Mouse (Mus musculus): ENCODE measurements around the gene Majin. TPM values are rescaled to one million over a fixed set of nuclear protein-coding genes. Genes with fewer than 3 reads are reported as not detected.

Gene Majin
- total and polyA plus RNA-seq, 3 experiments = not detected

GRCm38 (mm10) chr19:6236842-6237241 is 52.7 kb downstream of the Majin start:
- in situ Hi-C loops (cut with MboI; ENCODE audit: low pct_ligation_motif_present, low pct_unique_long_range_greater_than_20kb, low sequenced_read_pairs) = no loop called here
- Histone ChIP-seq H3K9ac (ENCODE audit: insufficient read depth, low read depth) (no peak overlapping the region), H3K79me2 (replicated peaks; ENCODE audit: control insufficient read depth, extremely low read depth, insufficient read depth, poor library complexity, severe bottlenecking) (0 out of 2 replicates have a peak, but pooled peaks cover 2% of the 10 kb centered on the region), H3K9me3 (replicated peaks; ENCODE audit: low read length) (no peaks in the 10 kb centered on the region), H3K27me3 (replicated peaks) (no peaks in the 10 kb centered on the region), H3K4me3 (replicated peaks in 1 of 3; ENCODE audit: low read depth in 2 of 3, low read length in 2 of 3, poor library complexity in 1 of 3) (no peak overlapping the region), H3K27ac (ENCODE audit: insufficient read depth, low read depth) (no peak overlapping the region), H3K4me1 (ENCODE audit: control insufficient read depth in 1 of 2, insufficient read depth in 2 of 2) (peaks cover 0 to 21% of the 10 kb centered on the region in 2 experiments; a peak in 2 of 4 replicates), H3K36me3 (replicated peaks in 1 of 2; ENCODE audit: control insufficient read depth in 1 of 2, insufficient read depth in 1 of 2, low read length in 1 of 2) (peaks cover 0 to 7% of the 10 kb centered on the region in 2 experiments), H3K4me2 (ENCODE audit: insufficient read depth, low read depth, poor library complexity, severe bottlenecking) (no peak overlapping the region)
- no peak for DNase-seq (ENCODE audit: extremely low read depth)
- TF ChIP-seq CHD1 (IDR thresholded peaks at IDR 0.05; ENCODE audit: low read depth, low read length) = no peak
- no peak for TF ChIP-seq ZC3H11A (IDR thresholded peaks at IDR 0.05; ENCODE audit: low read depth, low read length)
- no peak for TF ChIP-seq PAX5 (IDR thresholded peaks at IDR 0.05; ENCODE audit: low read length)
- no peak for TF ChIP-seq HCFC1 (IDR thresholded peaks at IDR 0.05; ENCODE audit: low read depth, low read length)
- TF ChIP-seq MAZ (IDR thresholded peaks at IDR 0.05; ENCODE audit: low read depth, low read length) = no peak
- TF ChIP-seq MAFK (IDR thresholded peaks at IDR 0.05; ENCODE audit: insufficient replicate concordance, low read length) = no peak
- dilution Hi-C loops (cut with MboI; ENCODE audit: extremely low pct_ligation_motif_present, extremely low pct_unique_long_range_greater_than_20kb, low sequenced_read_pairs) = no loop called here

DNA sequence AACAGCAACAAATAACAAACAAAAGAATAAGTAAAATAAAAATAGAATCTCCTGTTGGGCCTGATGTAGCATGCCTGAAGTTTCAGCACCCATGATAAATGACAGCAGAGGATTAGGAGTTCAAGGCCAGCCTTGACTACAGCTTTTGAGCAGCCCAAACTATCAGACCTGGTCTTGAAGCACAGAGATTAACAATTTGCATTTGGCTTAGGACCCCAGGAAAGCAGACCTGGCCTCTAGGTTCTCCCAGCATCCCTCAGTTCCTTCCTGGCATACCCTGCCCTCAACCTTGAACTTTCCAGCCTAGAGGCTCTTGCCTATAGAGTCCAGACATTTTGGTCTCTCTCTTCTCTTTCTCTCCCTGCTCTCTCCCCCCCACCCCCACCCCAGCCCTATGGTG is 54.6 kb downstream of the Majin start:
- Histone ChIP-seq H3K27me3 (replicated peaks) (no peaks in the 10 kb centered on the region), H3K36me3 (replicated peaks in 1 of 2; ENCODE audit: control insufficient read depth in 1 of 2, insufficient read depth in 1 of 2, low read length in 1 of 2) (peaks cover 0 to 7% of the 10 kb centered on the region in 2 experiments), H3K4me2 (ENCODE audit: insufficient read depth, low read depth, poor library complexity, severe bottlenecking) (no peak overlapping the region), H3K27ac (ENCODE audit: insufficient read depth, low read depth) (no peak overlapping the region), H3K4me1 (ENCODE audit: control insufficient read depth in 1 of 2, insufficient read depth in 2 of 2) (peaks cover 0 to 31% of the 10 kb centered on the region in 2 experiments; a peak in 2 of 4 replicates), H3K9me3 (replicated peaks; ENCODE audit: low read length) (no peaks in the 10 kb centered on the region), H3K4me3 (replicated peaks in 1 of 3; ENCODE audit: low read depth in 2 of 3, low read length in 2 of 3, poor library complexity in 1 of 3) (no peak overlapping the region), H3K79me2 (replicated peaks; ENCODE audit: control insufficient read depth, extremely low read depth, insufficient read depth, poor library complexity, severe bottlenecking) (peaks cover 10% of the 10 kb centered on the region; the same call in 1 of the 2 replicates), H3K9ac (ENCODE audit: insufficient read depth, low read depth) (no peak overlapping the region)
- dilution Hi-C loops (cut with MboI; ENCODE audit: extremely low pct_ligation_motif_present, extremely low pct_unique_long_range_greater_than_20kb, low sequenced_read_pairs) (no loop called here), in situ Hi-C loops (cut with MboI; ENCODE audit: low pct_ligation_motif_present, low pct_unique_long_range_greater_than_20kb, low sequenced_read_pairs) (no loop called here)
- no peak for DNase-seq (ENCODE audit: extremely low read depth)
- no peak for TF ChIP-seq IRF4 (IDR thresholded peaks at IDR 0.05; ENCODE audit: low read depth, low read length)
- no peak for TF ChIP-seq E2F4 (IDR thresholded peaks at IDR 0.05; ENCODE audit: insufficient replicate concordance, low read depth, low read length)
- no peak for TF ChIP-seq PAX5 (IDR thresholded peaks at IDR 0.05; ENCODE audit: low read length)
- no peak for TF ChIP-seq ZKSCAN1 (IDR thresholded peaks at IDR 0.05; ENCODE audit: borderline replicate concordance, low read depth, low read length)
- no peak for TF ChIP-seq USF1 (IDR thresholded peaks at IDR 0.05; ENCODE audit: low read depth, low read length)
- no peak for TF ChIP-seq UBTF (IDR thresholded peaks at IDR 0.05; ENCODE audit: low read depth, low read length)
- no peak for TF ChIP-seq NRF1 (IDR thresholded peaks at IDR 0.05; ENCODE audit: low read depth, low read length)
- no peak for TF ChIP-seq JUND (conservative IDR thresholded peaks at IDR 0.05; ENCODE audit: low read depth, low read length)

DNA sequence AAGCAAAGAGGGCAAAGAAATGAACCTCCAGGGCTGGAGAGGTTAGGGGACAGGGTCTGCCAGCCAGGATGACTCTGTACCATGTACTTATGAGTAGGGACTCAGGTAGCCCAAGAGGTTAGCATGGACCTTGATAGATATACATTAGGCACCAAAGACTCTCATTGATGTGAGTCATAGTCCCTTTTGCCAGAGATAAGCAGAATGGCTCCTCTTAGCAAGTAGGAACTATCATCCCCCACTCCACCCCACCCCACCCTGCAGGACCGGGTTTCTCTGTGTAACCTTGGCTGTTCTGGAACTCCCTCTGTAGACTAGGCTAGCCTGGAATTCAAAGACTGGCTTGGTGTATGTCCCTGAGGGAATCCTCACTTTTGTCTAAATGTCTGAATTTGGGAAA is 55.9 kb downstream of the Majin start:
- Histone ChIP-seq H3K4me2 (ENCODE audit: insufficient read depth, low read depth, poor library complexity, severe bottlenecking) (no peak overlapping the region), H3K27ac (ENCODE audit: insufficient read depth, low read depth) (no peak overlapping the region), H3K4me1 (ENCODE audit: control insufficient read depth in 1 of 2, insufficient read depth in 2 of 2) (peaks cover 0 to 27% of the 10 kb centered on the region in 2 experiments; a peak in 2 of 4 replicates), H3K36me3 (replicated peaks in 1 of 2; ENCODE audit: control insufficient read depth in 1 of 2, insufficient read depth in 1 of 2, low read length in 1 of 2) (peaks cover 8 to 21% of the 10 kb centered on the region in 2 experiments), H3K9me3 (replicated peaks; ENCODE audit: low read length) (no peaks in the 10 kb centered on the region), H3K27me3 (replicated peaks) (no peaks in the 10 kb centered on the region), H3K4me3 (replicated peaks in 1 of 3; ENCODE audit: low read depth in 2 of 3, low read length in 2 of 3, poor library complexity in 1 of 3) (no peak overlapping the region), H3K79me2 (replicated peaks; ENCODE audit: control insufficient read depth, extremely low read depth, insufficient read depth, poor library complexity, severe bottlenecking) (peaks cover 10% of the 10 kb centered on the region; the same call in 1 of the 2 replicates), H3K9ac (ENCODE audit: insufficient read depth, low read depth) (no peak overlapping the region)
- no peak for DNase-seq (ENCODE audit: extremely low read depth)
- in situ Hi-C loops (cut with MboI; ENCODE audit: low pct_ligation_motif_present, low pct_unique_long_range_greater_than_20kb, low sequenced_read_pairs) (no loop called here), dilution Hi-C loops (cut with MboI; ENCODE audit: extremely low pct_ligation_motif_present, extremely low pct_unique_long_range_greater_than_20kb, low sequenced_read_pairs) (no loop called here)
- TF ChIP-seq ZMIZ1 (IDR thresholded peaks at IDR 0.05; ENCODE audit: low read depth, low read length) = no peak
- TF ChIP-seq POLR2A (IDR thresholded peaks at IDR 0.05; ENCODE audit: low read depth, low read length) = no peak
- no peak for TF ChIP-seq PAX5 (IDR thresholded peaks at IDR 0.05; ENCODE audit: low read length)
- no peak for TF ChIP-seq MAFK (IDR thresholded peaks at IDR 0.05; ENCODE audit: insufficient replicate concordance, low read length)
- TF ChIP-seq MEF2A (IDR thresholded peaks at IDR 0.05; ENCODE audit: borderline replicate concordance, low read depth, low read length) = no peak
- no peak for TF ChIP-seq ZKSCAN1 (IDR thresholded peaks at IDR 0.05; ENCODE audit: borderline replicate concordance, low read depth, low read length)
- no peak for TF ChIP-seq CHD1 (IDR thresholded peaks at IDR 0.05; ENCODE audit: low read depth, low read length)
- no peak for TF ChIP-seq ZNF384 (IDR thresholded peaks at IDR 0.05; ENCODE audit: low read depth, low read length)
- TF ChIP-seq CHD2 (IDR thresholded peaks at IDR 0.05; ENCODE audit: low read length) = no peak
- TF ChIP-seq HCFC1 (IDR thresholded peaks at IDR 0.05; ENCODE audit: low read depth, low read length) = no peak
- no peak for TF ChIP-seq UBTF (IDR thresholded peaks at IDR 0.05; ENCODE audit: low read depth, low read length)
- TF ChIP-seq ETS1 (conservative IDR thresholded peaks at IDR 0.05; ENCODE audit: low read depth, low read length) = no peak
- no peak for TF ChIP-seq MAZ (IDR thresholded peaks at IDR 0.05; ENCODE audit: low read depth, low read length)
- TF ChIP-seq GABPA (IDR thresholded peaks at IDR 0.05; ENCODE audit: insufficient replicate concordance, low read depth, low read length) = no peak
- TF ChIP-seq SMC3 (IDR thresholded peaks at IDR 0.05; ENCODE audit: low read depth, low read length) = no peak
- no peak for TF ChIP-seq RCOR1 (conservative IDR thresholded peaks at IDR 0.05; ENCODE audit: low read depth, low read length)
- no peak for TF ChIP-seq JUN (IDR thresholded peaks at IDR 0.05; ENCODE audit: insufficient read depth, low read depth, low read length)
- no peak for TF ChIP-seq USF1 (IDR thresholded peaks at IDR 0.05; ENCODE audit: low read depth, low read length)
- TF ChIP-seq POLR2AphosphoS2 (IDR thresholded peaks at IDR 0.05; ENCODE audit: low read depth, low read length) = no peak

Measured in CH12.LX (cell line).